Mouse (Mus musculus): ENCODE data around the gene Gm11639.
A peak's percentile ranks its signal among the peaks of the same experiment; 100 is the strongest.
"Not testable (repeated sequence)": the region's sequence is repeated elsewhere in the genome, so short reads cannot be mapped to it uniquely, and the experiment has no call there.

Gene Gm11639

DNA sequence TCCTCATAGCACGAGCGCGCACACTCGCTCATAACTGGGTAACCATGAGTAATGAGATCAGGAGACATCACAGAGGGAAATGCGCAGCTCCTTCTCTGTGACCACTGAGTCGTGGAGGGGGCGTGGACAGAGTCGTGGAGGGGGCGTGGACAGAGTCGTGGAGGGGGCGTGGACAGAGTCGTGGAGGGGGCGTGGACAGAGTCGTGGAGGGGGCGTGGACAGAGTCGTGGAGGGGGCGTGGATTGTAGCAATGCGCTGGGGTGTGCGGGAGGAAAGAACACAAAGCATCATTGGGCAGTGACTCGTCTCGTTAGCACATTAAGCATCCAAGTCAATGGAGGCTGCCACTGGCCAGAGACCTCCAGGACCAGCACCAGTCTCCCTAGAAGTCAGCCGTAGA is 426.9 kb downstream of the Gm11639 start:
- not testable (repeated sequence) for DNase-seq (ENCODE audit: low spot score in 2 of 2)

DNA sequence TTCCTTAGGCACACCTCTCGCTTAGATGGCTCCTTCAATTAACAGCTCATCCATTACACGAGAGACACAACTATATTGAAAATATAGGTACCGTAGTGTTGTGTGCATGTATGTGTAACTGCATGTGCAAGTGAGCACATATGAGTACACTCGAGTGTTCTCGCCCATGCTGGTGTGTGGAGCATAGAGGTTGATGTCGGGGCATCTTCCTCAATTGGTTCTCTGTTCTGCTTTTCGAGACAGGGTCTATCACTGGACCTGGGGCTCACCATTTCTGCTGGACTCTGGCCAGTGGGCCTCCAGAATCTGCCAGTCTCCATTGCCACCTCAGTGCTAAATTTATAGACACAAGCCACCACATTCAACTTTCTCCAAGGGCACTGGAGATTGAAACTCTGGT is 432.3 kb downstream of the Gm11639 start:
- no peak for DNase-seq (ENCODE audit: low spot score in 2 of 2)

DNA sequence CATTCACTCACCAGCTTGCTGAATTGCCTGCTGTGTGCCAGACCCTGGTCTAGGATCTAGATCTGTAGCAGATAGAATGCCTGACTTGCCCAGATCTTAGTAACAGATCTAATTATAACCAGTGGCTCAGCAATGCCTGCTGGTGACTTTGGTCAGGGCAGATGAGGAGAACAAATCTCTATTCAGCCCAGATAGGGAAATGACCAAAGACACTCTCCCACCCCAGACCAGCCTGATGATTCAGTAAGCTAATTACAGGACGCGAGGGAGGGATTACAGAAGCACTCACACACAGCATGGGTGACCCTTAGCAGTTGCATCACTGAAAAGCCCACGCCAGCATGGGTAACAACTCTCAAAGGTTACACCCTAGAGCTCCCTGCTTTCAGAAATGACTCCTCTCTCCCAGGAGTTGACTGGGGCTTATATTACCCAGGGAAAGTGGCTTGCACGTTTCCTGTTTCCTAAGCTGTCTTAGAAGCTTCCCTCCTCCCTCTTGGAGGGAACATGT is 435.1 kb downstream of the Gm11639 start:
- no peak for DNase-seq (ENCODE audit: low spot score in 2 of 2)

DNA sequence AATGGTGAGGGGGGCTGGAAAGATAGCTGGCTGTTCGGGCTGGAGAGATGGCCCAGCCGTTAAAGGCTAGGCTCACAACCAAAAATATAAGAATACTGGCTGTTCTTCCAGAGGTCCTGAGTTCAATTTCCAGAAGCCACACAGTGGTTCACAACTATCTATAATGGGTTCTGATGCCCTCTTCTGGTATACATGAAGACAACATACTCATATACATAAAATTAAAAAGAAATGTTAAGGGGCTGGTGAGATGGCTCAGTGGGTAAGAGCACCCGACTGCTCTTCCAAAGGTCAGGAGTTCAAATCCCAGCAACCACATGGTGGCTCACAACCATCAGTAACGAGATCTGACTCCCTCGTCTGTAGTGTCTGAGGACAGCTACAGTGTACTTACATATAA is 436.3 kb downstream of the Gm11639 start:
- DNase-seq (ENCODE audit: low spot score in 2 of 2) = not testable (repeated sequence)

GRCm38 (mm10) chr11:105123986-105124385 is 438.5 kb downstream of the Gm11639 start:
- DNase-seq (ENCODE audit: low spot score in 2 of 2) = peak in 1 of 2 experiments; percentile 12

DNA sequence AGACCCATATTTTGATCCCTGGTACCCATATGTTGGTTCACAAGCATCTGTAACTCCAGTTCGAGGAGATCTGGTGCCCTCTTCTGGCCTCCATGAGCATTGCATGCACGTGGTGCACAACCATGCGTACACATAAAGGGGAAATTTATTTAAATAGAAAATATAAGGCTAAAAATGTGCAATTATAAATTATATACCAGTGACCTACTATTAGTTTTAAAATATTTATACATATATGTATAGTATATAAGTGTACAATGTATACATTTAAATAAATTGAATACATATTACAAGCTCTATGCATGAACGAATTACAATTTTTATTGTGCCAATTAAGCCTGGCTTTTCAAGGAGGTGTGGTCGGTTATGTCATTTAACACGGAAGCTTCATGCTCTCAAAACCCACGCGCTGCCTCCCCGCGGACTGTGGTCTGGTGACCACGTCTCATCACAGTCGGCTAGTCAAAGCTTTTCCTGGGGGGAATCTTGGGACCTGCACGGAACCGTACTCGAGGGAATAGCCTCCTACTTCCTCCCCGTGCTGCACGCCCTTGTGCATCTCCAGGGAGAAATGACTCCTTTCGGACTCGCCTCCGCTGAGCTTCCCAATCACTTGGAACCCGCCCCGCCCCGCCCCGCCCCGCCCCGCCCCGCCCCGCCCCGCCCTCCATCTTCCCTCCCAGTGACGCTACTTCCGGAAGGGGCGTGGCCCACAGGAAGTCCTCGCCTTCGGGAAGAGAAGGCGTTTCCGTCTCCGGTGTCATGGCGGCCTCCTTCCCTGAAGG is 440.4 kb downstream of the Gm11639 start, which contains the start of gene Mettl2:
Mettl2 (plus strand) TSS at position 691 of the 785 bp plus-strand sequence.
- peak; percentile 62 to 74 for DNase-seq (ENCODE audit: low spot score in 2 of 2)

DNA sequence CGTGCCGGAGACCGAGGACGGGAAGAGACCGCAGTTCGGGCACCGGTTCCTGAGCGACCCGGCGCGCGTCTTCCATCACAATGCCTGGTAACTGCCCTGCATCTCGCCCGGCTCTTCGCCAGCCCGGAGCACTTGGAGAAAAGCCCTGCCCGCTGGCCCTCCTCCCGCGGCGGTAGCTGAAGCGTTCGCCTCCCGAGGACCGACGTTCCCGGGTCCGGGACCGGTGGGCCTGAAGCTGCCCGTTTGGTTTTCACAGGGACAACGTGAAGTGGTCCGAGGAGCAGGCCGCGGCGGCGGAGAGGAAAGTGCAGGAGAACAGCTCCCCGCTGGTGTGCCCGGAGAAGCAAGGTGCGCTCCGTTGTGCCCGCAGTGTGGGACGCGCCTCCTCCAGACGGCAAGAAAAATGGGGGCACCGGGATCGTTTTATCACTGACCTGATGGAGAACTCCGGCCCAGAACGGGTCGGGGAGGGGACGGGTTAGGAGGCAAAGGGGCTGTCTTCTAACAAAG is 441.1 kb downstream of the Gm11639 start:
- no peak for DNase-seq (ENCODE audit: low spot score in 2 of 2)

- DNase-seq (ENCODE audit: low spot score in 2 of 2) = no peak
Observed at GRCm38 (mm10) chr11:105135692-105136091, 450.2 kb downstream of the Gm11639 start.

DNA sequence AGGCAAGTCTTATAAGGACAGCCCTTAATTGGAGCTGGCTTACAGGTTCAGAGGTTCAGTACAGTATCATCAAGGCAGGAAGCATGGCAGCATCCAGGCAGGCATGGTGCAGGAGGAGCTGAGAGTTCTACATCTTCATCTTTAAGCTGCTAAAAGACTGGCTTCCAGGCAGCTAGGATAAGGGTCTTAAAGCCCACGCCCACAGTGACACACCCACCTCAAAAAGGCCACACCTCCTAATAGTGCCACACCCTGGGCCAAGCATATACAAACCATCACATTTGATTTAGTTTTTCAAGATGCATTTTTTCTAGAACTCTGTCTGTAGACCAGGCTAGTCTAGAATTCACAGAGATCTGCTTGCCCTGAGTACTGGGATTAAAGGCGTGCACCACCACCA is 451.7 kb downstream of the Gm11639 start:
- DNase-seq (ENCODE audit: low spot score in 2 of 2) = not testable (repeated sequence)

DNA sequence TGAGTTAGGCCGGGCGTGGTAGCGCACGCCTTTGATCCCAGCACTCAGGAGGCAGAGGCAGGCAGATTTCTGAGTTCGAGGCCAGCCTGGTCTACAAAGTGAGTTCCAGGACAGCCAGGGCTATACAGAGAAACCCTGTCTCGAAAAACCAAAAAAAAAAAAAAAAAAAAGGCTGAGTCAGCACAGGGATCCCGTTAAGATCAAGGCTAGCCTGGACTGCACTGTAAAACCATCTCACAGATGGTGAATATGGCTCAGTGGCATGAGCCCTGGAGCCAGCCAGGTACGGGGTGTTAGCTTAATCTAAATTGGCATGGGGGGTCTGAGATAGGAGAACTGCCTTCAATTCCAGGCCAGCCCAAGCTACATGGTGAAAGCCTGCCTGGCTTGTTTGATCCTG is 455.0 kb downstream of the Gm11639 start:
- not testable (repeated sequence) for DNase-seq (ENCODE audit: low spot score in 2 of 2)

GRCm38 (mm10) chr11:105141115-105141514 is 455.6 kb downstream of the Gm11639 start:
- no peak for DNase-seq (ENCODE audit: low spot score in 2 of 2)

- no peak for DNase-seq (ENCODE audit: low spot score in 2 of 2)
Observed at GRCm38 (mm10) chr11:105143564-105143963, 458.1 kb downstream of the Gm11639 start.

- DNase-seq (ENCODE audit: low spot score in 2 of 2) = no peak
Observed at GRCm38 (mm10) chr11:105144084-105144483, 458.6 kb downstream of the Gm11639 start.

- DNase-seq (ENCODE audit: low spot score in 2 of 2) = no peak
Observed at GRCm38 (mm10) chr11:105144508-105145210, 459.2 kb downstream of the Gm11639 start.

GRCm38 (mm10) chr11:105145211-105145610 is 459.7 kb downstream of the Gm11639 start:
- no peak for DNase-seq (ENCODE audit: low spot score in 2 of 2)

DNA sequence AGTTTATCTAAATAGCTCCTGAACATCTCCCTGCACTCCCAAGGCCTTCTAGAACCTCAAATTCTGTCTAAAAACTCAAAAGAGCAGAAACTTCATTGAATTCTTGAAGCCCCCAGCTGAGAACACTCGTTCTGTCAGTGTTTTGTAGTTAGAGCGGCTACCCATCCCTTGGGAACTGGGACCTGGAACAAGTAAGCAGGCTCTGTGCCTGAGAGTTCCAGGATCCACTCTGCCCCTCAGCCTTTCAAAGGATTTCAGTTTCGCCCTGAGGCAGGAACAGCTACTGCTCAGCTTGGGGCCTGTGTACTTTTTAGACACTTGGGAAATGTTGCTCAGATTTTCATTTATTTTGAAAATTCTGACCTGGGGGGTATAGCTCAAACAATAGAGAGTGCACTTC is 461.1 kb downstream of the Gm11639 start, which contains the start of gene Gm10842:
Gm10842 (plus strand) TSS at position 301 of the 400 bp plus-strand sequence.
- DNase-seq (ENCODE audit: low spot score in 2 of 2) = no peak

DNA sequence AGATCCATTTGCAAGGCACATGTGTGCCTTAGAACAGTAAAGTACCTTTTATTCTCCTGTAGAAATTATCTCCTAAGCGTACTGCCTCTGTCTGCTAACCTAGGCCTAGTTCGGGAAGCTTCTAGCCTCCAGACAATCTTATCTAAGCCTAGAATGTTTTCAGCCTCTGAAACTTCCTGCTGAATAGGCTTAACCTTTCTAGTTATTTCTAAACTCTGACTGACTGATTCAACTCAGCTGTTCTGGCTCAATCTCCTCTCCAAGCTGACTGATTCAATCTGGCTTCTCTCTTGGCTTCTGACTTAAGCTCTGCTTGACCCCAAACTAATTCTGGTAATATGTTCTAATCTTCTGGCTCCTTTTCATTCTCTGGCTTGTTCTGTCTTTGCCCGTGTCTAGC is 463.8 kb downstream of the Gm11639 start:
- no peak for DNase-seq (ENCODE audit: low spot score in 2 of 2)

DNA sequence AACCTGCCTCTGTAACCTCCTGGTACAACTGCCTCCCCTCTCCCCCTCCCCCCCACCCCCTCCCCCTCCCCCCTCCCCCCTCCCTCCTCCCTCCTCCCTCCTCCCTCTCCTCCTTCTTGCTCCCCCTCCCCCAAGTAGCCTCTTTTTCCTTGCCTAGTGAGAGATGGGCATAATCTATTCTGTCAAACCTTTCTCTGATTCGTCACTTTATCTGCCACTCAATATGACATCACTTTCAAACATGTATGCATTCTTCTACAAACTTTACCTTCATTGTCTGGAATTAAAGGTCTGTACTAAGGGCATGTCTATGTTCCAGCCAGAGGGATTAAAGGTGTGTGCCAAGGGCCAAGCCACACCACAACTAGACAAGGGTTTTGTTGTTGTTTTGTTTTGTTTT is 464.3 kb downstream of the Gm11639 start:
- DNase-seq (ENCODE audit: low spot score in 2 of 2) = no peak

DNA sequence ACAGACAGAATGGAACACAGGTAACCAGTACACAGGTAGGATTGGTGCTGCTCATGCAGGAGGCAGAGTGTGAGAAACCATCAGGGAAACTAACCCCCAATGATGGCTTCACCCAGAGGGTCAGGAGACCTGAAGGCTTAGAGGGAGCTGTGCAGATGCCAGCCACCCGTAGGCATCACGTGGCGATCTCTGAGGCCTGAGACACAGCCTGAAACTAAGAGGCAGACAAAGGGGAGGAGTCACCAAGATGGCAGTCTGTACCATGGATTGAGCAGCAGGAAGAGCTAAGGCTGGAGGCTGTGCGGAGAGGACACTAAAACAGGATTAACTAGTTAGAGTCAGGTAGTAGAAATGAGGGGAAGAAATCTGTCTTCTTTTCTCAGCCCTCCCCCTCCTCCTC is 465.2 kb downstream of the Gm11639 start:
- no peak for DNase-seq (ENCODE audit: low spot score in 2 of 2)

- DNase-seq (ENCODE audit: low spot score in 2 of 2) = no peak
Observed at GRCm38 (mm10) chr11:105151226-105152016, 465.9 kb downstream of the Gm11639 start.

DNA sequence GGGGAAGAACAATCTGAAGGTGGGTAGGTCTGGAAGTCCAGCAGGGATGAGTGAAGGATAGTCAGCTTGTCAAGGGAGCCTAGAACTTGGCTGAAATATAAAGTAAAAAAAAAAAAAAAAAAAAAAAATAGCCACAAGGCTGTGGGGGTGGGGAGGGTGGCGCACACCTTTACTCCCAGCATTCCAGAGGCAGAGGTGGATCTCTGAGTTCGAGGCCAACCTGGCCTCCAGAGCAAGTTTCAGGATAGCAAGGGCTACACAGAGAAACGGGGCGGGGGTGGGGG is 466.5 kb downstream of the Gm11639 start:
- no peak for DNase-seq (ENCODE audit: low spot score in 2 of 2)

GRCm38 (mm10) chr11:105152357-105152899 is 466.9 kb downstream of the Gm11639 start:
- no peak for DNase-seq (ENCODE audit: low spot score in 2 of 2)
